Mouse (Mus musculus): ENCODE measurements around the gene Rflnb.

- TF ChIP-seq EP300 (optimal IDR thresholded peaks at IDR 0.05) (no peak), CTCF (IDR thresholded peaks at IDR 0.05; ENCODE audit: low read depth) (no peak)
Measured at GRCm38 (mm10) chr11:76028072-76028465, 487 bp upstream of the Rflnb start.
